In genomic region chr17:12232724-12233123, GRCm38 (mm10) we compare ENCODE assay signal across 19 mouse cellular contexts.
DNase-seq lines count a peak whose midpoint lies in the region; ATAC-seq lines count a peak whose summit lies in the region.
"Had no signal": no experiment of that assay in that cellular context is flagged by ENCODE, and none has a peak within 500 bp of the region (broad histone marks: within the 10 kb centered on the region; RNA-seq: fewer than 3 reads in every experiment).

No protein-coding gene starts in this region.

- H3K36me3 ChIP-seq in heart, embryonic 10.5 days = peaks cover 92% of the 10 kb centered on the region
- H3K36me3 ChIP-seq in midbrain, embryonic 11.5 days (ENCODE audit: control insufficient read depth, insufficient read depth, low read length) = peaks cover 11% of the 10 kb centered on the region
- H3K36me3 ChIP-seq in midbrain, embryonic 16.5 days (ENCODE audit: control insufficient read depth, insufficient read depth, low read length) = peaks cover 26% of the 10 kb centered on the region

- H3K4me3 ChIP-seq in heart, embryonic 10.5 days = no peak overlapping the region
- H3K4me3 ChIP-seq in midbrain, embryonic 11.5 days (ENCODE audit: low read depth, low read length) = no peak overlapping the region
- no peak overlapping the region for H3K4me3 ChIP-seq in midbrain, embryonic 16.5 days (ENCODE audit: low read depth, low read length)

- H3K27me3 ChIP-seq in heart, embryonic 10.5 days (ENCODE audit: insufficient read depth, poor library complexity, severe bottlenecking) = no peaks in the 10 kb centered on the region
- no peaks in the 10 kb centered on the region for H3K27me3 ChIP-seq in midbrain, embryonic 11.5 days (ENCODE audit: control insufficient read depth, insufficient read depth, low read length)
- H3K27me3 ChIP-seq in midbrain, embryonic 16.5 days (ENCODE audit: control insufficient read depth, insufficient read depth, low read depth, low read length) = no peaks in the 10 kb centered on the region
- H3K27me3 ChIP-seq: CH12.LX, Patski had no signal

- 93% methylated on average over 6 of the region's 6 CpGs for WGBS in heart, embryonic 10.5 days
- WGBS in midbrain, embryonic 11.5 days = 95% methylated on average over 6 of the region's 6 CpGs
- 94% methylated on average over 6 of the region's 6 CpGs for WGBS in midbrain, embryonic 16.5 days

- H3K9me3 ChIP-seq in heart, embryonic 10.5 days = no peaks in the 10 kb centered on the region
- H3K9me3 ChIP-seq in midbrain, embryonic 11.5 days (ENCODE audit: control insufficient read depth, low read length) = no peaks in the 10 kb centered on the region
- no peaks in the 10 kb centered on the region for H3K9me3 ChIP-seq in midbrain, embryonic 16.5 days (replicated peaks; ENCODE audit: control insufficient read depth, low read length, poor library complexity, severe bottlenecking)
- H3K9me3 ChIP-seq: G1E had no signal

- intact Hi-C loops in heart, postnatal 10 days (cut with DNase I) = no loop called here

- no peaks in the 10 kb centered on the region for H3K4me1 ChIP-seq in heart, embryonic 10.5 days
- H3K4me1 ChIP-seq in midbrain, embryonic 11.5 days (ENCODE audit: control insufficient read depth, insufficient read depth, low read length) = no peaks in the 10 kb centered on the region
- no peaks in the 10 kb centered on the region; the same call in 1 of the 2 replicates for H3K4me1 ChIP-seq in midbrain, embryonic 16.5 days (ENCODE audit: control insufficient read depth, insufficient read depth, low read length)

- no peak overlapping the region for H3K9ac ChIP-seq in midbrain, embryonic 11.5 days (ENCODE audit: low read length)
- H3K9ac ChIP-seq in midbrain, embryonic 16.5 days (ENCODE audit: low read depth, low read length) = no peak overlapping the region

- DNase-seq in heart, embryonic 10.5 days (ENCODE audit: low spot score) = peak; percentile 66
- no peak for DNase-seq in heart, postnatal 10 days
- peak; percentile 69 for DNase-seq in midbrain, embryonic 11.5 days (ENCODE audit: low spot score, missing footprints)
- DNase-seq: adrenal gland, adult 2 months; adrenal gland, adult 8-10 months; adrenal gland, postnatal 10 days; adrenal gland, postnatal 14 days; adrenal gland, postnatal 25 days; adrenal gland, postnatal 36 days; B cell, adult 2 months; cerebellum, adult 11 months; cerebellum, adult 11-12 months; cerebellum, adult 18-20 months had no signal

- ATAC-seq in midbrain, embryonic 11.5 days (ENCODE audit: low FRiP score) = no peak
- ATAC-seq in midbrain, embryonic 16.5 days = no peak
- ATAC-seq: activated CD4-positive, CD25-positive, alpha-beta regulatory T cell, adult 4 months; CD4-positive, CD25-positive, alpha-beta regulatory T cell, adult 4 months; Patski had no signal

- no peak overlapping the region for H3K27ac ChIP-seq in heart, embryonic 10.5 days
- H3K27ac ChIP-seq in midbrain, embryonic 11.5 days (ENCODE audit: low read depth, low read length) = no peak overlapping the region
- no peak overlapping the region for H3K27ac ChIP-seq in midbrain, embryonic 16.5 days (ENCODE audit: low read length)

- H3K4me2 ChIP-seq in midbrain, embryonic 11.5 days = no peak overlapping the region
- H3K4me2 ChIP-seq in midbrain, embryonic 16.5 days (ENCODE audit: low read length) = no peak overlapping the region

Comparison
In these comparisons a context has a peak if more than half of its experiments do, and no peak if none do; other contexts are left out.
1. DNase-seq: peak in heart, embryonic 10.5 days (single experiment) and midbrain, embryonic 11.5 days (single experiment); none in heart, postnatal 10 days (0 of 2).